Comparison of ENCODE assay signal across 8 mouse cellular contexts in genomic region chr11:120727169-120727527, GRCm38 (mm10). TPM values are rescaled to one million over a fixed set of nuclear protein-coding genes. Genes with fewer than 3 reads are reported as not detected.
A peak's percentile ranks its signal among the peaks of the same experiment; 100 is the strongest.
DNase-seq lines count a peak whose midpoint lies in the region; ATAC-seq lines count a peak whose summit lies in the region.

Gene Dcxr, minus strand, starts transcription at chr11:120727281.

- H3K9me3 ChIP-seq in embryonic facial prominence, embryonic 14.5 days (ENCODE audit: control insufficient read depth, low read length): no peaks in the 10 kb centered on the region
- no peaks in the 10 kb centered on the region for H3K9me3 ChIP-seq in limb, embryonic 12.5 days
- no peaks in the 10 kb centered on the region for H3K9me3 ChIP-seq in midbrain, embryonic 13.5 days

- peak within 1 kb of the TSS; percentile 66 for H3K9ac ChIP-seq in embryonic facial prominence, embryonic 14.5 days (ENCODE audit: low read depth, low read length)
- peak within 1 kb of the TSS; percentile 66 for H3K9ac ChIP-seq in limb, embryonic 12.5 days (replicated peaks)
- H3K9ac ChIP-seq in midbrain, embryonic 13.5 days (replicated peaks): peak within 1 kb of the TSS; percentile 65

- H3K4me3 ChIP-seq in embryonic facial prominence, embryonic 14.5 days (ENCODE audit: low read depth, low read length): peak within 1 kb of the TSS; percentile 62
- peak within 1 kb of the TSS; percentile 58 for H3K4me3 ChIP-seq in limb, embryonic 12.5 days (replicated peaks)
- peak within 1 kb of the TSS; percentile 49 for H3K4me3 ChIP-seq in midbrain, embryonic 13.5 days (replicated peaks)

- H3K36me3 ChIP-seq in embryonic facial prominence, embryonic 14.5 days (ENCODE audit: control insufficient read depth, insufficient read depth, low read length): 0 out of 2 replicates have a peak, but pooled peaks cover 5% of the 10 kb centered on the region
- peaks cover 12% of the 10 kb centered on the region for H3K36me3 ChIP-seq in limb, embryonic 12.5 days
- H3K36me3 ChIP-seq in midbrain, embryonic 13.5 days: no peaks in the 10 kb centered on the region

- H3K27ac ChIP-seq in embryonic facial prominence, embryonic 14.5 days (replicated peaks; ENCODE audit: low read depth, low read length): no peak within 1 kb of the TSS
- H3K27ac ChIP-seq in limb, embryonic 12.5 days: no peak within 1 kb of the TSS
- H3K27ac ChIP-seq in midbrain, embryonic 13.5 days: no peak within 1 kb of the TSS

- ATAC-seq in embryonic facial prominence, embryonic 14.5 days (ENCODE audit: low read depth): peak; percentile 89
- peak; percentile 78 for ATAC-seq in limb, embryonic 12.5 days (ENCODE audit: insufficient number of reproducible peaks, insufficient read depth, low FRiP score, low TSS enrichment, low read depth)
- ATAC-seq in midbrain, embryonic 13.5 days: peak; percentile 86

- H3K4me2 ChIP-seq in embryonic facial prominence, embryonic 14.5 days (ENCODE audit: low read depth, low read length): peak within 1 kb of the TSS; percentile 95
- H3K4me2 ChIP-seq in limb, embryonic 12.5 days: peak within 1 kb of the TSS; percentile 91
- peak within 1 kb of the TSS; percentile 81 for H3K4me2 ChIP-seq in midbrain, embryonic 13.5 days (replicated peaks)

- WGBS in embryonic facial prominence, embryonic 14.5 days: 1% methylated on average over 14 of the region's 14 CpGs
- under 1% methylated on average over 14 of the region's 14 CpGs for WGBS in limb, embryonic 12.5 days
- WGBS in midbrain, embryonic 13.5 days: 1% methylated on average over 14 of the region's 14 CpGs

- DNase-seq in B cell, adult 2 months: peak; percentile 74 to 75
- peak; percentile 93 to 94 for DNase-seq in adrenal gland, postnatal 36 days
- DNase-seq in embryonic facial prominence, embryonic 14.5 days (ENCODE audit: low spot score): peak; percentile 93
- DNase-seq in heart, adult 18-20 months: peak; percentile 93 to 96
- DNase-seq in kidney, adult 18-20 months: peak; percentile 93
- peak; percentile 71 to 74 for DNase-seq in spleen, adult 18-20 months

- H3K27me3 ChIP-seq in embryonic facial prominence, embryonic 14.5 days (replicated peaks; ENCODE audit: control insufficient read depth, insufficient read depth, low read length): no peaks in the 10 kb centered on the region
- H3K27me3 ChIP-seq in limb, embryonic 12.5 days: peaks cover 20% of the 10 kb centered on the region
- peaks cover 49% of the 10 kb centered on the region for H3K27me3 ChIP-seq in midbrain, embryonic 13.5 days

- peaks cover 12% of the 10 kb centered on the region; the same call in 1 of the 2 replicates for H3K4me1 ChIP-seq in embryonic facial prominence, embryonic 14.5 days (ENCODE audit: control insufficient read depth, insufficient read depth, low read length)
- H3K4me1 ChIP-seq in limb, embryonic 12.5 days (replicated peaks): peaks cover 21% of the 10 kb centered on the region
- H3K4me1 ChIP-seq in midbrain, embryonic 13.5 days (replicated peaks): peaks cover 20% of the 10 kb centered on the region

RNA-seq across cellular contexts. Expression of gene Dcxr, which starts in this region (rescaled TPM):
- total RNA-seq in adrenal gland, postnatal 36 days (2021): 10 to 100 TPM; 31.8 to 77.7 TPM
- polyA plus RNA-seq in embryonic facial prominence, embryonic 14.5 days (2014; fragmentation: Nextera tagmentation; extraction: Ambion mirVana): 23.5 and 27.0 TPM in 2 replicates
- total RNA-seq in heart, adult 18-20 months (2021): 10 to 100 TPM; 16.6 to 16.7 TPM
- polyA plus RNA-seq in limb, embryonic 12.5 days (2016; fragmentation: Nextera tagmentation; extraction: Ambion mirVana): 14.8 and 17.8 TPM in 2 replicates
- 6.5 and 7.3 TPM in 2 replicates for polyA plus RNA-seq in midbrain, embryonic 13.5 days (2015; fragmentation: Nextera tagmentation; extraction: Ambion mirVana)
